Comparison of ENCODE assay signal across 23 mouse cellular contexts in the genomic region with DNA sequence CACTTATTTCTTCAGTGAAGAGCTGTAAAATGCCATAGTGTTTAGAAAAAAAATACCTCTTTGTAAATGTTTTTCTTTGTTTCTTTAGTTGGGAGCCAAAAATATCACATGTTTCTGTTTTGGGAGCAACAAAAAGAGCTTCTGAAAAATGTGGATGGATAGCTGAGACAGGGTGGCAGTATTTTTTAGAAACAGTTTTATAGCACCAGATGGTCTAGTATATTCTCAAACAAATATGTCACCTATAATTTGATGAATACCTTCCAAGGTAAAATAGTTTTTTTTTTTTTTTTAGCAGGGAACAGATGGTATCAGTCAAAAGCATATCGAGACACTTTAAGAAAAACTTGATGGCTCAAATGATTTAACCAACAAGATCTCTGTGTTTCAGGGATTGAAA.
DNase-seq lines count a peak whose midpoint lies in the region; ATAC-seq and TF ChIP-seq lines count a peak whose summit lies in the region.
"Had no signal": no experiment of that assay in that cellular context is flagged by ENCODE, and none has a peak within 500 bp of the region (broad histone marks: within the 10 kb centered on the region; RNA-seq: fewer than 3 reads in every experiment).

No protein-coding gene starts in this region.

- H3K4me1 ChIP-seq in forebrain, embryonic 14.5 days (ENCODE audit: control insufficient read depth, insufficient read depth, low read length) = no peaks in the 10 kb centered on the region
- no peaks in the 10 kb centered on the region for H3K4me1 ChIP-seq in forebrain, embryonic 15.5 days
- no peaks in the 10 kb centered on the region for H3K4me1 ChIP-seq in lung, postnatal 0 days (ENCODE audit: insufficient read depth, low read depth, low read length)
- H3K4me1 ChIP-seq: embryonic facial prominence, embryonic 10.5 days; embryonic facial prominence, embryonic 12.5 days; forebrain, embryonic 13.5 days had no signal

- ATAC-seq in cerebellum, adult (ENCODE audit: insufficient number of reproducible peaks, low FRiP score, low TSS enrichment) = peak; percentile 87
- ATAC-seq in forebrain, embryonic 14.5 days = no peak
- no peak for ATAC-seq in forebrain, embryonic 15.5 days (replicated peaks)
- no peak for ATAC-seq in lung, postnatal 0 days
- ATAC-seq: activated CD4-positive, CD25-positive, alpha-beta regulatory T cell, adult 4 months; CD4-positive, CD25-positive, alpha-beta regulatory T cell, adult 4 months; forebrain, embryonic 13.5 days; forebrain, postnatal 0 days; Patski had no signal

- no peak for TF ChIP-seq CTCF in lung, postnatal 0 days (IDR thresholded peaks at IDR 0.05)

- no peaks in the 10 kb centered on the region for H3K27me3 ChIP-seq in forebrain, embryonic 14.5 days (replicated peaks; ENCODE audit: control insufficient read depth, insufficient read depth, low read length)
- no peaks in the 10 kb centered on the region for H3K27me3 ChIP-seq in forebrain, embryonic 15.5 days
- no peaks in the 10 kb centered on the region for H3K27me3 ChIP-seq in lung, postnatal 0 days (replicated peaks; ENCODE audit: insufficient read depth, low read length)
- H3K27me3 ChIP-seq: CH12.LX; embryonic facial prominence, embryonic 12.5 days; forebrain, embryonic 13.5 days; Patski had no signal

- no peak overlapping the region for H3K9ac ChIP-seq in forebrain, embryonic 14.5 days (ENCODE audit: low read length)
- no peak overlapping the region for H3K9ac ChIP-seq in forebrain, embryonic 15.5 days (replicated peaks)
- no peak overlapping the region for H3K9ac ChIP-seq in lung, postnatal 0 days (replicated peaks; ENCODE audit: low read depth)
- H3K9ac ChIP-seq: embryonic facial prominence, embryonic 12.5 days; forebrain, embryonic 13.5 days; forebrain, postnatal 0 days had no signal

- no peak overlapping the region for H3K4me2 ChIP-seq in forebrain, embryonic 14.5 days (ENCODE audit: low read length)
- no peak overlapping the region for H3K4me2 ChIP-seq in forebrain, embryonic 15.5 days (replicated peaks)
- no peak overlapping the region for H3K4me2 ChIP-seq in lung, postnatal 0 days (replicated peaks; ENCODE audit: low read depth, low read length)
- H3K4me2 ChIP-seq: embryonic facial prominence, embryonic 12.5 days; forebrain, embryonic 13.5 days had no signal

- 78% methylated on average over 1 of the region's 1 CpGs for WGBS in forebrain, embryonic 14.5 days
- WGBS in forebrain, embryonic 15.5 days = 71% methylated on average over 1 of the region's 1 CpGs
- WGBS in lung, postnatal 0 days = 59% methylated on average over 1 of the region's 1 CpGs

- no peak for TF ChIP-seq EP300 in lung, postnatal 0 days (IDR thresholded peaks at IDR 0.05)

- no peaks in the 10 kb centered on the region for H3K36me3 ChIP-seq in forebrain, embryonic 14.5 days (ENCODE audit: control insufficient read depth, insufficient read depth, low read length)
- no peaks in the 10 kb centered on the region for H3K36me3 ChIP-seq in forebrain, embryonic 15.5 days
- no peaks in the 10 kb centered on the region for H3K36me3 ChIP-seq in lung, postnatal 0 days (ENCODE audit: insufficient read depth, low read length)
- H3K36me3 ChIP-seq: embryonic facial prominence, embryonic 10.5 days; embryonic facial prominence, embryonic 12.5 days; G1E had no signal

- no peak for DNase-seq in cerebellum, postnatal 4 days (ENCODE audit: low spot score in 2 of 2)
- peak; percentile 23 for DNase-seq in forebrain, embryonic 14.5 days (ENCODE audit: low spot score)
- DNase-seq in lung, postnatal 0 days (ENCODE audit: low spot score) = peak; percentile 1
- DNase-seq in lung, postnatal 4 days = no peak
- DNase-seq in telencephalon, adult 2 months (ENCODE audit: low read depth, low spot score) = peak; percentile 22
- no peak for DNase-seq in thymus, postnatal 0 days (ENCODE audit: low spot score)
- DNase-seq: adrenal gland, adult 8-10 months; adrenal gland, postnatal 14 days; adrenal gland, postnatal 36 days; B cell, adult 2 months; cerebellum, adult 11-12 months; cerebellum, adult 9-11 months; forebrain, postnatal 0 days had no signal

- H3K9me3 ChIP-seq in forebrain, embryonic 14.5 days (replicated peaks; ENCODE audit: control insufficient read depth, low read length) = no peaks in the 10 kb centered on the region
- H3K9me3 ChIP-seq in forebrain, embryonic 15.5 days = no peaks in the 10 kb centered on the region
- no peaks in the 10 kb centered on the region for H3K9me3 ChIP-seq in lung, postnatal 0 days (ENCODE audit: low read length)
- H3K9me3 ChIP-seq: embryonic facial prominence, embryonic 10.5 days; embryonic facial prominence, embryonic 12.5 days; forebrain, embryonic 13.5 days; G1E had no signal

- no peak overlapping the region for H3K4me3 ChIP-seq in forebrain, embryonic 14.5 days (ENCODE audit: low read depth, low read length)
- no peak overlapping the region for H3K4me3 ChIP-seq in forebrain, embryonic 15.5 days
- no peak overlapping the region for H3K4me3 ChIP-seq in lung, postnatal 0 days (ENCODE audit: low read depth, low read length)
- H3K4me3 ChIP-seq: embryonic facial prominence, embryonic 10.5 days; embryonic facial prominence, embryonic 12.5 days; forebrain, embryonic 13.5 days had no signal

- no peak overlapping the region for H3K27ac ChIP-seq in forebrain, embryonic 14.5 days (ENCODE audit: low read depth, low read length)
- no peak overlapping the region for H3K27ac ChIP-seq in forebrain, embryonic 15.5 days (replicated peaks)
- no peak overlapping the region for H3K27ac ChIP-seq in lung, postnatal 0 days (ENCODE audit: low read length)
- H3K27ac ChIP-seq: embryonic facial prominence, embryonic 10.5 days; embryonic facial prominence, embryonic 12.5 days; forebrain, embryonic 13.5 days had no signal

Comparison
In these comparisons a context has a peak if more than half of its experiments do, and no peak if none do; other contexts are left out.
1. DNase-seq: peak in forebrain, embryonic 14.5 days (single experiment), lung, postnatal 0 days (single experiment) and telencephalon, adult 2 months (single experiment); none in cerebellum, postnatal 4 days (0 of 2), lung, postnatal 4 days (0 of 2) and thymus, postnatal 0 days (single experiment).